Comparison of ENCODE assay signal across 19 mouse cellular contexts in the genomic region with DNA sequence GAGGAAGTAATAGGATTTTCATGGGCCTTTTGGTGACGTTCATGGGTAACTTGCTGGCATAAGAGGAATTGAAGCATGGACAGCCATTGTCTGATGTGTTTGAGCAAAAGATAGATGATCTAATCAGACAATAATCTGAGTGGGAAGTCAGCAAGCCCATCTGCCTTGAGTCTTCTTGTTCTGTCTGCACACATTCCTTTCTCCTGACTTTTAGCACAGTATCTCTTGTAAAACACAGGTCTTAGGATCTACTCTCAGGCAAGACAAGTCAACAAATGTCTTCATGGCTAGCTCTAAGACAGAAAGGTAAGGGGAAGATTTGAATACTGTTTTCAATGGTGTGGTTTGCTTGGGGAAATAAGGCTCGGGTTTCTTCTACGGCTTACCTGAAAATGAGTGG.
"Had no signal": no experiment of that assay in that cellular context is flagged by ENCODE, and none has a peak within 500 bp of the region (broad histone marks: within the 10 kb centered on the region; RNA-seq: fewer than 3 reads in every experiment).

No protein-coding gene starts in this region.

- H3K9ac ChIP-seq: liver, embryonic 13.5 days; liver, embryonic 15.5 days; liver, postnatal 0 days; lung, embryonic 15.5 days; midbrain, embryonic 12.5 days; neural tube, embryonic 12.5 days; stomach, embryonic 15.5 days had no signal

- H3K4me2 ChIP-seq: liver, embryonic 13.5 days; liver, embryonic 15.5 days; lung, embryonic 15.5 days; midbrain, embryonic 12.5 days; neural tube, embryonic 12.5 days; stomach, embryonic 15.5 days had no signal

- H3K27ac ChIP-seq: liver, embryonic 13.5 days; liver, embryonic 15.5 days; lung, embryonic 15.5 days; midbrain, embryonic 10.5 days; midbrain, embryonic 12.5 days; neural tube, embryonic 12.5 days; stomach, embryonic 15.5 days; stomach, postnatal 0 days had no signal

- H3K9me3 ChIP-seq: liver, embryonic 13.5 days; liver, embryonic 15.5 days; lung, embryonic 15.5 days; midbrain, embryonic 10.5 days; midbrain, embryonic 12.5 days; neural tube, embryonic 12.5 days; stomach, embryonic 15.5 days had no signal

- ATAC-seq: liver, postnatal 0 days; lung, postnatal 0 days; midbrain, embryonic 16.5 days had no signal

- H3K4me1 ChIP-seq: lung, embryonic 15.5 days; midbrain, embryonic 12.5 days; neural tube, embryonic 12.5 days; stomach, embryonic 15.5 days had no signal

- H3K4me3 ChIP-seq: liver, embryonic 13.5 days; liver, embryonic 15.5 days; lung, embryonic 15.5 days; midbrain, embryonic 10.5 days; midbrain, embryonic 12.5 days; neural tube, embryonic 12.5 days; stomach, embryonic 15.5 days had no signal

- H3K36me3 ChIP-seq: liver, embryonic 13.5 days; liver, embryonic 15.5 days; lung, embryonic 15.5 days; midbrain, embryonic 10.5 days; midbrain, embryonic 12.5 days; neural tube, embryonic 12.5 days; stomach, embryonic 15.5 days had no signal

- H3K27me3 ChIP-seq: liver, embryonic 13.5 days; liver, embryonic 15.5 days; lung, embryonic 15.5 days; midbrain, embryonic 12.5 days; neural tube, embryonic 12.5 days; stomach, embryonic 15.5 days had no signal

- DNase-seq: liver, embryonic 13.5 days; liver, postnatal 0 days; lung, adult 2 months; lung, postnatal 14 days; lung, postnatal 36 days; midbrain, embryonic 14.5 days; right cerebral cortex, postnatal 14 days; thymus, adult 2 months; thymus, postnatal 25 days; thymus, postnatal 4 days had no signal
